Comparison of ENCODE assay signal across 8 mouse cellular contexts in the genomic region with DNA sequence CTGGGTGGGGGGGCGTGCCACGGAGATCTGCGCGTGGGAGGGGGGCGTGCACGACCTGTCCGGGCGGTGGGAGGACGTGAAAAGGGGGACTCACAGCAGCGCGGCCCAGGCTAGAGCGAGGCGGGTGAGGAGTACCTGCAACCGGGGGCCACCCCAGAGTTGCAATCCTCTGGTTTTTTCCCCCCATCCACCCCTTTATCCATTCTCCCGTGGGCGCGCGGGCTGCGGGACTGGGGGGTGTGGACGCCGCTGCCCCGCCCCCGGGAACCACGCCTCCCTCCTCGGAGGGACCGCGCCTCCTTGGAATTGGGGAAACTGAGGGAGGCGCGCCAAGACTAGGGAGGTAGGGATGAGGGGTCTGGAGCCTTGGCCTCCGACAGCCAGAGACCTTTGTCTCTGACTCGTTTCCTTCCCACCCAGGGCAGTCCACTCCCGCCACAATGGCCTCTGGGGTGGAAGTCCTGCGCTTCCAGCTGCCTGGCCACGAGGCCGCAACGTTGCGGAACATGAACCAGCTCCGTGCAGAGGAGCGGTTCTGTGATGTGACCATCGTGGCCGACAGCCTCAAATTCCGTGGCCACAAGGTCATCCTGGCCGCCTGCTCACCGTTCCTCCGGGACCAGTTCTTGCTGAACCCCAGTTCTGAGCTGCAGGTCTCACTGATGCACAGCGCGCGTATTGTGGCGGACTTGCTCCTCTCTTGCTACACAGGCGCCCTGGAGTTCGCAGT. TPM values are rescaled to one million over a fixed set of nuclear protein-coding genes. Genes with fewer than 3 reads are reported as not detected.
DNase-seq lines count a peak whose midpoint lies in the region; ATAC-seq and TF ChIP-seq lines count a peak whose summit lies in the region.

No protein-coding gene starts in this region.

- no peaks in the 10 kb centered on the region for H3K27me3 ChIP-seq in embryonic facial prominence, embryonic 12.5 days
- H3K27me3 ChIP-seq in heart, embryonic 16.5 days (ENCODE audit: control insufficient read depth, insufficient read depth, low read length), result no peaks in the 10 kb centered on the region

- H3K36me3 ChIP-seq in embryonic facial prominence, embryonic 12.5 days, result peaks cover 9% of the 10 kb centered on the region
- peaks cover 4% of the 10 kb centered on the region; the same call in 1 of the 2 replicates for H3K36me3 ChIP-seq in heart, embryonic 16.5 days (ENCODE audit: control insufficient read depth, insufficient read depth)

- peak overlapping the region; percentile 95 for H3K27ac ChIP-seq in embryonic facial prominence, embryonic 12.5 days
- H3K27ac ChIP-seq in heart, embryonic 16.5 days (ENCODE audit: low read length), result peak overlapping the region; percentile 89

- H3K4me3 ChIP-seq in embryonic facial prominence, embryonic 12.5 days, result peak overlapping the region; percentile 83
- peak overlapping the region; percentile 87 for H3K4me3 ChIP-seq in heart, embryonic 16.5 days (ENCODE audit: low read length)
- peak overlapping the region; percentile 78 for H3K4me3 ChIP-seq in lung, adult 2 months (replicated peaks; ENCODE audit: extremely low read depth, low read depth, low read length)

- 0 out of 2 replicates have a peak, but pooled peaks cover 4% of the 10 kb centered on the region for H3K9me3 ChIP-seq in embryonic facial prominence, embryonic 12.5 days
- no peaks in the 10 kb centered on the region for H3K9me3 ChIP-seq in heart, embryonic 16.5 days (replicated peaks; ENCODE audit: control insufficient read depth, low read length)

- TF ChIP-seq CTCF in lung, adult 2 months (IDR thresholded peaks at IDR 0.05; ENCODE audit: insufficient read depth, low read length), result no peak

- TF ChIP-seq POLR2A in lung, adult 2 months (IDR thresholded peaks at IDR 0.05; ENCODE audit: borderline replicate concordance, extremely low read depth, low read depth, low read length), result no peak

- peak; percentile 43 for DNase-seq in A20 (ENCODE audit: low read depth, low spot score)
- DNase-seq in adipocyte (ENCODE audit: low spot score), result peak; percentile 43
- peak; percentile 64 for DNase-seq in kidney, postnatal 14 days
- DNase-seq in lung, adult 2 months, result peak; percentile 57
- DNase-seq in ovary, postnatal 36 days (ENCODE audit: low spot score), result peak; percentile 76

- H3K4me2 ChIP-seq in embryonic facial prominence, embryonic 12.5 days (replicated peaks), result peak overlapping the region; percentile 97
- peak overlapping the region; percentile 86 for H3K4me2 ChIP-seq in heart, embryonic 16.5 days (ENCODE audit: low read depth, low read length)

- WGBS in embryonic facial prominence, embryonic 12.5 days, result 6% methylated on average over 48 of the region's 51 CpGs
- 10% methylated on average over 48 of the region's 51 CpGs for WGBS in heart, embryonic 16.5 days
- WGBS in lung, adult 2 months, result 10% methylated on average over 47 of the region's 51 CpGs

- H3K4me1 ChIP-seq in embryonic facial prominence, embryonic 12.5 days, result peaks cover 29% of the 10 kb centered on the region
- H3K4me1 ChIP-seq in heart, embryonic 16.5 days (ENCODE audit: control insufficient read depth, insufficient read depth, low read length), result peaks cover 17% of the 10 kb centered on the region
- peaks cover 5% of the 10 kb centered on the region; the same call in 1 of the 2 replicates for H3K4me1 ChIP-seq in lung, adult 2 months (ENCODE audit: control insufficient read depth, insufficient read depth, low read length)

- ATAC-seq in embryonic facial prominence, embryonic 12.5 days (ENCODE audit: insufficient number of reproducible peaks, insufficient read depth, low FRiP score, low TSS enrichment), result no peak
- peak; percentile 4 for ATAC-seq in heart, embryonic 16.5 days (replicated peaks; ENCODE audit: extremely low read depth, insufficient read depth, low FRiP score)
- no peak for ATAC-seq in monocyte, adult 5-6 weeks (replicated peaks; ENCODE audit: insufficient number of reproducible peaks, low FRiP score, low TSS enrichment, poor library complexity, severe bottlenecking)

- peak overlapping the region; percentile 95 for H3K9ac ChIP-seq in embryonic facial prominence, embryonic 12.5 days
- H3K9ac ChIP-seq in heart, embryonic 16.5 days (ENCODE audit: low read length), result peak overlapping the region; percentile 91

RNA-seq across cellular contexts. Expression of a gene that starts 3.1 kb away (rescaled TPM):
- polyA plus RNA-seq in embryonic facial prominence, embryonic 12.5 days (2016; fragmentation: Nextera tagmentation; extraction: Ambion mirVana), result 1.2 and 2.5 TPM in 2 replicates
- 2.2 and 2.6 TPM in 2 replicates for polyA plus RNA-seq in heart, embryonic 16.5 days (2015; fragmentation: Nextera tagmentation; extraction: Ambion mirVana)
- 25.8 and 27.7 TPM in 2 replicates for polyA plus RNA-seq in lung, adult 2 months (2012; rRNA removed)
- not detected in 3 replicates for total RNA-seq in monocyte, adult 5-6 weeks (2017)

RNA-seq across cellular contexts. Expression of a gene that starts 3.3 kb away (rescaled TPM):
- polyA plus RNA-seq in embryonic facial prominence, embryonic 12.5 days (2016; fragmentation: Nextera tagmentation; extraction: Ambion mirVana), result 111 and 121 TPM in 2 replicates
- polyA plus RNA-seq in heart, embryonic 16.5 days (2015; fragmentation: Nextera tagmentation; extraction: Ambion mirVana), result 39.5 and 41.5 TPM in 2 replicates
- polyA plus RNA-seq in lung, adult 2 months (2012; rRNA removed), result 192 and 199 TPM in 2 replicates
- total RNA-seq in monocyte, adult 5-6 weeks (2017), result 92.4 to 105 TPM (median 102 TPM) in 3 replicates

RNA-seq across cellular contexts. Expression of a gene that starts 13.1 kb away (rescaled TPM):
- 0.31 TPM in 1 of 2 replicates, not detected in the other for polyA plus RNA-seq in embryonic facial prominence, embryonic 12.5 days (2016; fragmentation: Nextera tagmentation; extraction: Ambion mirVana)
- not detected in 2 replicates for polyA plus RNA-seq in heart, embryonic 16.5 days (2015; fragmentation: Nextera tagmentation; extraction: Ambion mirVana)
- polyA plus RNA-seq in lung, adult 2 months (2012; rRNA removed), result not detected in 2 replicates
- not detected in 3 replicates for total RNA-seq in monocyte, adult 5-6 weeks (2017)

RNA-seq across cellular contexts. Expression of a gene that starts 15.7 kb away (rescaled TPM):
- polyA plus RNA-seq in embryonic facial prominence, embryonic 12.5 days (2016; fragmentation: Nextera tagmentation; extraction: Ambion mirVana), result 8.6 and 8.9 TPM in 2 replicates
- 1.4 and 1.5 TPM in 2 replicates for polyA plus RNA-seq in heart, embryonic 16.5 days (2015; fragmentation: Nextera tagmentation; extraction: Ambion mirVana)
- 10.6 and 12.3 TPM in 2 replicates for polyA plus RNA-seq in lung, adult 2 months (2012; rRNA removed)
- total RNA-seq in monocyte, adult 5-6 weeks (2017), result 0.57 to 1.7 TPM (median 1.6 TPM) in 3 replicates

RNA-seq across cellular contexts. Expression of a gene that starts 19.3 kb away (rescaled TPM):
- polyA plus RNA-seq in embryonic facial prominence, embryonic 12.5 days (2016; fragmentation: Nextera tagmentation; extraction: Ambion mirVana), result 0.29 TPM in 1 of 2 replicates, not detected in the other
- polyA plus RNA-seq in heart, embryonic 16.5 days (2015; fragmentation: Nextera tagmentation; extraction: Ambion mirVana), result 0.16 and 0.68 TPM in 2 replicates
- polyA plus RNA-seq in lung, adult 2 months (2012; rRNA removed), result 11.6 and 13.5 TPM in 2 replicates
- not detected in 3 replicates for total RNA-seq in monocyte, adult 5-6 weeks (2017)
